Mouse (Mus musculus) kidney, adult 18-20 months (tissue): ENCODE results near the gene Slc9c1.
"Not testable (repeated sequence)": the region's sequence is repeated elsewhere in the genome, so short reads cannot be mapped to it uniquely, and the experiment has no call there.

ENCODE experiments used
- DNase-seq: peaks from one replicate; pipeline ENCODE4 v3.0.0; 2021

Gene Slc9c1

GRCm38 (mm10) chr16:45535009-45535408 is at the start of gene Slc9c1:
Gene Slc9c1 (plus strand): TSS chr16:45535309.
- no peak for DNase-seq

GRCm38 (mm10) chr16:45492927-45493326 is 42.2 kb upstream of the Slc9c1 start, which contains the start of gene Gm609:
Gene Gm609 (minus strand): TSS chr16:45492969.
- DNase-seq, result no peak

- no peak for DNase-seq
These were observed 39.8 kb upstream of the Slc9c1 start for GRCm38 (mm10) chr16:45495326-45495725.

- no peak for DNase-seq
These were observed 9.6 kb upstream of the Slc9c1 start for GRCm38 (mm10) chr16:45525551-45525950.

GRCm38 (mm10) chr16:45531950-45532349 is 3.2 kb upstream of the Slc9c1 start, which contains the start of gene Gm17783:
Gene Gm17783 (minus strand): TSS chr16:45532050.
- no peak for DNase-seq

- not testable (repeated sequence) for DNase-seq
These were observed 3.2 kb downstream of the Slc9c1 start for GRCm38 (mm10) chr16:45538342-45538741.

GRCm38 (mm10) chr16:45542108-45542507 is 7.0 kb downstream of the Slc9c1 start:
- DNase-seq, result no peak

- no peak for DNase-seq
These were observed 9.2 kb downstream of the Slc9c1 start for GRCm38 (mm10) chr16:45544341-45544740.

GRCm38 (mm10) chr16:45547982-45548381 is 12.9 kb downstream of the Slc9c1 start:
- DNase-seq, result no peak

- DNase-seq, result no peak
These were observed 16.5 kb downstream of the Slc9c1 start for GRCm38 (mm10) chr16:45551579-45551978.

GRCm38 (mm10) chr16:45561747-45562146 is 26.6 kb downstream of the Slc9c1 start:
- no peak for DNase-seq

GRCm38 (mm10) chr16:45572307-45572706 is 37.2 kb downstream of the Slc9c1 start:
- no peak for DNase-seq

GRCm38 (mm10) chr16:45579883-45580282 is 44.8 kb downstream of the Slc9c1 start:
- DNase-seq, result no peak

- peak; percentile 4 for DNase-seq
These were observed 47.4 kb downstream of the Slc9c1 start for GRCm38 (mm10) chr16:45582512-45582911.

GRCm38 (mm10) chr16:45593656-45594055 is 58.5 kb downstream of the Slc9c1 start:
- no peak for DNase-seq

- no peak for DNase-seq
These were observed 60.4 kb downstream of the Slc9c1 start for GRCm38 (mm10) chr16:45595494-45595893.

GRCm38 (mm10) chr16:45608481-45608954 is 73.4 kb downstream of the Slc9c1 start:
- peak; percentile 18 for DNase-seq

- DNase-seq, result peak; percentile 18
These were observed 74.2 kb downstream of the Slc9c1 start for GRCm38 (mm10) chr16:45609300-45609699.

GRCm38 (mm10) chr16:45610267-45610666 is 75.2 kb downstream of the Slc9c1 start, which contains the start of gene Gcsam:
Gene Gcsam (plus strand): TSS chr16:45610380.
- no peak for DNase-seq

- DNase-seq, result no peak
These were observed 78.1 kb downstream of the Slc9c1 start for GRCm38 (mm10) chr16:45613247-45613646.

- no peak for DNase-seq
These were observed 80.8 kb downstream of the Slc9c1 start for GRCm38 (mm10) chr16:45615944-45616343.

GRCm38 (mm10) chr16:45619751-45620375 is 84.8 kb downstream of the Slc9c1 start:
- DNase-seq, result no peak

- DNase-seq, result no peak
These were observed 88.1 kb downstream of the Slc9c1 start for GRCm38 (mm10) chr16:45623230-45623629.

GRCm38 (mm10) chr16:45624791-45625190 is 89.7 kb downstream of the Slc9c1 start:
- DNase-seq, result no peak

GRCm38 (mm10) chr16:45625342-45625741 is 90.2 kb downstream of the Slc9c1 start:
- no peak for DNase-seq
